Mouse (Mus musculus): ENCODE data around the gene Islr.

Gene Islr

DNA sequence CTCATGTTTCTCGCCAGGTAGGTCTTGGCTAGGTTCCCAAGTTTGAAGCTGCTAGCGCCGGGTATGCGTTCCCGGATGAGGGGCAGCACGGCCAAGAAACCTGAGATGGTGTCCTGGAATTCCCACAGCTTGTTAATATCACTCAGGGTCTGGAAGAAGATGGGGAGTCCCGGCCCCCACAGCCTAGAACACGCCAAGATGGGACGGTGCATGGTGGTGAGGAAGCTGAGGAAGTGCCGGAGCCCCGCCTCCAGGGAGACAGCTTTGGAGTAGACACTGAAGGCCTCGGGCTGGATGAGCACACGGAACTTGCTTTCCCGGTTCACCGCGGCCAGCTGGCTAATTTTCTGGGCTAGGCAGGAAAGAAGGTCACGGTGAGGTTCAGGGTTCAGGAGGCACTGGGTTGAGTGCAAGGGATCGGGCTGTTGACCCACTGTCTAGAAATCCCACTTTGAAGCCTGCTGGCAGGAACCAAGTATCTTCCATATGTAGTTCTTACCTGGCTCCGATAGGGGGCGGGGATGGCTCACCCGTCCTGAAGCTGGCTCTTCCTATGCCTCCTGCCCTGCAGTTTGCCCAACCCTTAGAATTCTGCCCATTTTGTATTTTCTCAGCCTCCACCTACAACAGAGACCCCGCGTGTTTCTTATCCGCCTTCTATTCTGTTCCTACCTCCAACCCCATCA, 16.3 kb upstream of the Islr start:
- peak in 1 of 2 experiments; percentile 30 for DNase-seq (ENCODE audit: low read depth in 2 of 2, low spot score in 2 of 2)

DNA sequence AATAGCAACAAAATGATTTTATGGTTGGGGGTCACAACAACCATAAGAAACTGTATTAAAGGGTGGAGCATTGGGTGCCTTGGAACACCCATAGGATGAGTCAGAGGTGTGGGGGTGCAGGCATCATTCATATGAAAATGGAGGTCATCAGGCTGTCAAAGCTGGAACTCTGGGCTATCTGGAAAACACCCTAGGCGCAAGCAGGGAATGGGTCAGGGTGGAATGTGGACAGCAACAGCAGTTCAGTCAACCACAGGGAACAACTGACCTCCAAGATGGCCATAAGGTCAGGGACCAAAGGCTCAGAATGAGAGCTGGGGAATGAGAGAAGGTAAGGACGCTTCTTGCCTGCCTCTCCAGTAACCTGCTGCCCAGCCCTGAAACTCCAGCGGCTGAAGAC, 14.4 kb upstream of the Islr start:
- DNase-seq (ENCODE audit: low read depth in 2 of 2, low spot score in 2 of 2) = no peak

DNA sequence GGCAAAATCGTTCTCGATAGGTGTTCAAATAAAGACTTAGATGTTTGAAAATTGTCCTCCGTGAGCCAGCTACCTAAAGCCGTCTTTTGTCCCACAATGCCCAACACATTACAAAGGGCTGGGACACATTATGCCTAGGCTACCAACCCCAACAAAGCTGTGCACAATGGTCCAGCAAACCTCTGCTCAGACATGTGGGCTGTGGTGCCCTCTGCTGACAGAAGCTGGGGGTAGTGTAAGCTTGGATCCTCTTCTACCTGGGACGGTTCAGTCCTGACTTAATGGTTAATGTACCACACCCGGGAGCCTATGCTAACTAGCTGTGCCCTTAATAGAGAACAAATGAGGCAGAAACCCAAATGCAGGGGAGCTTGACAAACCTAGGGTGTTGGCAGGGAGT, 12.3 kb upstream of the Islr start:
- no peak for DNase-seq (ENCODE audit: low read depth in 2 of 2, low spot score in 2 of 2)

DNA sequence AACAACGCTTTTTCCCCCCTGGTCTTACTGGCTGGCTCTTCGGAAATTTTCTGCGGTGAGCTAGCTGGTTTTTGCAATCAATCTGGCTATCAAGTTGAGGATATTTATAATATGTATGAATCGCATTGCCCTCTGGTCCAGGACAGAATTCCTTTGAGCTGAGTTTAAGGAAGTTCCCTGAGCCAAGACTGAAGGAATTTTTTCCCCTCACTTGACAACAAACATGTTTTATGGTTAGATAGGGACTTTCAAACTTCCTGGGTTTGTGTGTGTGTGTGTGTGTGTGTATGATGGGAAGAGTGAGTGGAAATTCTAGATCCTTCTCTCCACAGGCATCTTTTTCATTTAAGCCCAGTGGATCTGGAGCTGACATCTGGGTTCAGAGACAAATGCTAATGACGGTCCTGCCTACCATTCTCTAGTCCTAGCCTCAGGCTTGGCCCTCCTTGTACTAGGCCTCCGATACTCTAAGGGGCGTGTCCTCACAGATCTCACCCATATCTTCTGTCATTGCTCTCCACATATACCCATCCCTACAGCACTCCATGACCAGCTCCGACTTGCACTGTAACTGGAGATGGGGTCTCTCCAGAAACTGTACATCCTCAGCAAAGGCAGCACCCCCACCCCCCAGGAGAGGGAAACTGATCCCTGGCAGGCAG, 10.5 kb upstream of the Islr start:
- no peak for DNase-seq (ENCODE audit: low read depth in 2 of 2, low spot score in 2 of 2)

DNA sequence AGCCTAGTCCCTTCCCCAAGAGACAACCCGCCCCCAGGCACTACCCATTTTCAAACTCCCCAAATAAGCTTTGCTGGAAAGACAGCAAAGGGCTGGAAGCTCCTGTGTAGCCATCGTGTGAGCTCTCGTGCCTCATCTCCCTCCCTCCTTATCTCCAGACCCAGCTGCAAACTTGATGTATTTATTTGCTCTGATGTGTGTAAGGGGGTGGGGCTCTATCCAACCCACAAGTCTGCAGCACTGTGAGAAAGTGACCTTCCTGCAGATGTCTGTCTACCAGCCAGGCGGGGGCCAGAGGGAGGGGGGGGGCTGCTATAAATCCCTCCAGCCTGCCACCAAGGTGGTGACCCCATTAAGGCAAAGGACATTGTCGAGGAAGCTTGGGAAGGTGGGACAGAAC, 9.8 kb upstream of the Islr start:
- DNase-seq (ENCODE audit: low read depth in 2 of 2, low spot score in 2 of 2) = no peak

DNA sequence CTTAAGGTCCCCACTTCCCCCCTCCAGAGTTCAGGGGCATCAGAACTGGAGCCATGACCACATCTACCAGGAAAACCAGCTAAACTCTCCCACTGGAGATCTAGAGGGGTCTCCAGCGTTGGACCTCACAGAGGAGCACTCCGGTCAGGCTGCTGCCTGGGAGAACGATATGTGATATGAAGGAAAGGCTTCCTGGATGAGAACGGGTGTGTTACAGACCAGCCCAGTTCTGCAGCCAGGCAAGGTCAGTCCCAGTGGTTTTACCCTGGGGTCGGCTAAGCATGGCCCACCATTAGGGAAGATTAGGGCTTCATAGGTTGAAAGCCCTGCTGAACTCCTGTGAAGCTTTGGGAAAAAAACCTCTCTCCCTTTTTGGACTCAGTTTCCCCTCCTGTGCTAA, 9.3 kb upstream of the Islr start:
- no peak for DNase-seq (ENCODE audit: low read depth in 2 of 2, low spot score in 2 of 2)

DNA sequence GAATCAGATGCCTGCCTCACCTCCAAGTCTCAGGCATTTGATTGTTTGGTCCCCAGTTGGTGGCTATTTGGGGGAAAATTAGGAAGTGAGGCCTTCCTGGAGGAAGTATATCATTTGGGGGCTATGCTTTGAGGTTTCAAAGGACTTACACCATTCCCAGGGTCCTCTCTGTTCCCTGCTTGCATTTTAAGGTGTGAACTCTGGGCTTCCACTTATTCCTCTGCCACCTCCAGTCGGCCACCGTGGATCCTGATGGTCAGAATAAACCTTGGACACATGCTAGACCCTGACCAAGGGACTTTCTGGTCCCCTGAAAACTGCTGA, 6.2 kb upstream of the Islr start:
- no peak for DNase-seq (ENCODE audit: low read depth in 2 of 2, low spot score in 2 of 2)

DNA sequence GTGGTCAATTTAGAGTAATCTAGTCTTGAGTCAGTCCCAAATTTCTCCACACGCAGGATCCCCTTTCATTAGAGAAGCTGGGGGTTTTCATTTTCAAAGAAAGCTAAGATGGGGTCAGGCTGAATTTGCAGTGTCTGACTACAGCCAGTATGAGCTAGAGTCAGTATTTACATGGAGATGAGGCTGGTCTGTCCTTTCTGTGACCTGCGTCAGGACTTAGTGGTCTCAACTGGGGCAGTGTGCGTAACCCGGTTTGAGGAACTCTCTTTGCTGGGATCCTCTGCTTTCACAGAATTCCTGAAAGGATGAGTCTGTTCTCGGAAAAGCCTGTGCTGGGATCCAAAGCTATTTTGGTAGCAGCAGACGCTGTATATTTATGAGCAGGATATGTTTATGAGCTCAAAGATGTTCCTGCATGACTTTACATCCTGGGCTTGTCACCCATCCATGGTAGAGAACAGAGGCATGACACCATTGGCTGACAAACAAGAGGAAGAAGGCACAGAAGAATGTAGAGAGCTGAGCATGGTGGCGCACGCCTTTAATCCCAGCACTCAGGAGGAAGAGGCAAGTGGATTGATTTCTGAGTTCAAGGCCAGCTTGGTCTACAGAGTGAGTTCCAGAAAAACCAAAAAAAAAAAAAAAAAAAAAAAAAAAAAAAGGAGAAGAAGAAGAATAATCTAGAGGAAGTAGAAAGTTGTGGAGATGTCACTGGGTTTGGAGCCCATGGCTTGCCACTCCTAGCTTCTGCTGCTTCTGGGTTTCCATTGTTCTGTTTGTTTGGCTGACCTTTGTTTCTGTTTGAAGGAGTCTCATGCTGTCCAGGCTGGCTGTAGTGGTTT, 5.6 kb upstream of the Islr start:
- no peak for DNase-seq (ENCODE audit: low read depth in 2 of 2, low spot score in 2 of 2)

DNA sequence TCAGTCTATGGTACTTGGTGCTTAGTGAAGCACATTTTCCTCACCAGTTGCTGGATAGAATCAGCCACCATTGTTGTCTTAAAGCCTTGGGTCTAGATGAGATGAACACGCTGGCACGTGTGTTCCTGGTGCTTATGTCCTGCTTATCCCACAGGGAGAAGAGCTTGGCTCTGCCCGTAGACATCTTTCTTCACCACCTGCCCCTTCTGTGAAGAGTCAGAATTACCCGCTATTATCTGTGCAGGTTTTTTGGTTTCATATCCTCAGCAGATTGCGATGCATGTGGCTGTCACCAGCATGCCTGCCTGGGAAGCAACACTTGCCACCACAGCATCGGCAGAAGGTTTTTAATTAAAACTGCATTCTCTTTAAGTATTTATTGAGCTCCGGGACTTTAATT, 1.9 kb upstream of the Islr start:
- no peak for DNase-seq (ENCODE audit: low read depth in 2 of 2, low spot score in 2 of 2)

DNA sequence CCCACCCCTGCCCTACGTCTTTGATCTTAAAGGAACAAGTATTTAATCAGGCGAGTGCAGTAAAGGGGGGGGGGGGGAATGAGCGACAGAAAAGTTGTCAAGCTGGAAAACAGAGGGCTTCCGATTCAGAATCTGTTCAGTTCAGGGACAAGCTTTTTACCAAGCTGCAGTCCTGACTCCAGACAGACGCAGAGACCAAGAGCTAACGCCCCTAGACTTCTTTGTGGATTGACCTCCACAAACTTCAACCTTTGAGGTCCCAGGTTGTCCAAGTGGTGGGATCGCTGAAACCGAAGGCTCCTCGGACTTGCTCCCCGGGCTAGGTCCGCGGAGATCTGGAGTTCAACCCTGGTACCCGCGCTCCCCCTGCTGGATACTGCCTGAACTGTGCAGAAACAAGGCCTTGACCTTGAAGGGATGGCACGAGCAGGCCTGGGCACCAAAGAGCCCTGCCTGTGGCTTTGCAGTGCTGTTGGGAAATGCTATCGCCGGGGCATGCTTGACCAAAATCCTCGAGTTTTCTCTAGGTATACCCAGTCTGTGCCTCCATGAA, 418 bp upstream of the Islr start:
- peak; percentile 79 to 88 for DNase-seq (ENCODE audit: low read depth in 2 of 2, low spot score in 2 of 2)

DNA sequence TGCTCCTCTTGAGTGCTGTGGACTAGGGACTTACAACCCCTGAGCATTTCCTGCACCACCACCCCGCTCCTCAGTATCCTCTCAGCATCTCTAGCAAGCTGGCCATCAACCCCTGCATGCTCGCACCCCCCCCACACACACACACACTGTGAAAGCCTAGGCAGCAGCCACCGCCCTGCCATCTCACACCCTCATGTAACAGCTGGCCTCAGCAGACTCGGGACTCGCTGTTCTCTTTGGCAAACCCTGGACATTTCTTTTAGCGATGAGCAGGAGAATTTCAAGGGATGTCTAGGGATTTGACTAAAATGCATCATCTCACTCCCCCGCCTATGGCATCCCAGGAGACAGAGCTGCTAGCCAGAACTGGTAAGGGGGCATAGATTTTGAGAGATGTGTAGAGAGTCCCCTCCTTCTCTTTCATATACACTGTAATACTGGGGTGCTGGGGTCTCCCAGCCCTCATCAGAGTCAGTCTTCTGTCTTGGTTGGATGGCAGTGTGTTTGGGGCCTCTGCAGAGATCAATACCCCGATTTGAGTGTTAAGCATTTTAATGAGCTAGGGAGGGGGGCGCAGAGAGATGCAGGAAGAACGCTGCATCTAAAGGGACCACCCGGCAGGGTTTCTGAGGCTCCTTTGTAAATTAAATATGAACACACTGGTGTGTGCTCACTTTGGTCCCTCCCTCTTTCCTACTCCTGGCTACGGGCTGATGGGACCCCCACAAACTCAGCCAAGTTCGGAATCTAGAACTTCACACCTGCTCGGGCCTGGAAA, 1.2 kb downstream of the Islr start:
- no peak for DNase-seq (ENCODE audit: low read depth in 2 of 2, low spot score in 2 of 2)

DNA sequence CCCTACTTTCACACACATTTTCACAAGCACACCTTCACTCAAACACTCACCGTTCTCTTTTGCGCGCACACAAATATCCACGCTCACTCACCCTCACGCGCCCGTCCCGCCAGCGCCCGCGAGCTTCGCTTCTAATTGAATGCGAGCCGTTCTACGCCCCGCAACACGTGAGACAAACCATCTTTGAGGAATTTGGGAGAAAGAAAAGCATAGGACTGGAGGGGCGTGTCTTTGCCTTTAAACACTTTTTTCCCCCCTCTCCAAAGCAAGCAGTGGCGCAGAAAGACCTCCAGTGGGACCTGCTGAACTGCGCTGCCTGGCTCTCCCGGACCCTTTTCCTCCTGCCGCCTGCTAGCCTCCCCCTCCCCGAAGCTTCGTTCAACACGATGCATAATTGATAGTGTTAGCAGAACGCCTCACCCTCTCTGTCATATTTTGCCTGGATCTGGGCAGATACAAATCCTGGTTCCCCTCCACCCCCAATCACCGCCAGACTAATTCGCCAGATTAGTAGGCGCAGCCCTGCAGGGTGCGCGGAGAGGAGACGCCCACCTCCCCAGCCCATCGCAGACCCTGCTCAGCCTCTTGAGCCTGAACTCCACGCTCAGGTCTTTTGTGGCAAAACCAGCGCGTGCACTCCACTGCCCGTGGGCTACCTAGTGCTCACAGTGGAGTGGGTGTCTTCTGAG, 2.1 kb downstream of the Islr start:
- DNase-seq (ENCODE audit: low read depth in 2 of 2, low spot score in 2 of 2) = no peak

DNA sequence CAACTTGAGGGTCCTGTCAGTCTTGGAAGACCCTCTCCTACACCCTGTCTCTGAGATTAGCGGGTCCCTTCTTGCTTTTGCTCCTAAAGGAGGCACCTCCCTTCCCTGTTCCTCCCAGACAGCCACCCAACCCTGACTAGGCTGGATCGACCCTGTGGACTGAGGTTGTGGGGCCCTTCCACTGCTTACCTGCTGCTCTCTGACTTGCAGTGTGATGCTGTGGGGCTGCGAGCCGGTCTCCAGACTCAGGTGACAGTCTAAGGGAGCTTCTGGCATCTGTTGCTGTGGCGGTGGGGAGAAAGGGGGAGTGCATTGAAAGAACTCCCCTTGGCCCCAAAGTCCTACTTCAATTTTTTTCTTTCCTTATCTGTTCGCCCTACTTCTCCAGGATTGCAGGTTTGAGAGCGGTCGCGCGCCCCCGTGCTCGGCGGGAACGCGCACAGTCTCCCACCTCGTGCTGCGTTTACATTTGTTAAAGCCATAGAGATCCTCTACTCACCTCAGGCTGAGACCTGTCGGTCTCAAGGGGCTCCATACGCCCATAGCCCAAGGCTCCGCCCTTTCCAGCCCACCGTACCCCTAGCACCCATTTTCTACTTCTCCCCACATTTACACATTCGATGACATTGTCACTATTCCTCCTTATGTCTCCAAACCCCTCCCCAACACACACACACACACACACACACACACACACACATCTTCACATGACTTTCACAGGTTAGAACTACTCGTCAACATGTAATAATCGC, 2.8 kb downstream of the Islr start:
- DNase-seq (ENCODE audit: low read depth in 2 of 2, low spot score in 2 of 2) = no peak

DNA sequence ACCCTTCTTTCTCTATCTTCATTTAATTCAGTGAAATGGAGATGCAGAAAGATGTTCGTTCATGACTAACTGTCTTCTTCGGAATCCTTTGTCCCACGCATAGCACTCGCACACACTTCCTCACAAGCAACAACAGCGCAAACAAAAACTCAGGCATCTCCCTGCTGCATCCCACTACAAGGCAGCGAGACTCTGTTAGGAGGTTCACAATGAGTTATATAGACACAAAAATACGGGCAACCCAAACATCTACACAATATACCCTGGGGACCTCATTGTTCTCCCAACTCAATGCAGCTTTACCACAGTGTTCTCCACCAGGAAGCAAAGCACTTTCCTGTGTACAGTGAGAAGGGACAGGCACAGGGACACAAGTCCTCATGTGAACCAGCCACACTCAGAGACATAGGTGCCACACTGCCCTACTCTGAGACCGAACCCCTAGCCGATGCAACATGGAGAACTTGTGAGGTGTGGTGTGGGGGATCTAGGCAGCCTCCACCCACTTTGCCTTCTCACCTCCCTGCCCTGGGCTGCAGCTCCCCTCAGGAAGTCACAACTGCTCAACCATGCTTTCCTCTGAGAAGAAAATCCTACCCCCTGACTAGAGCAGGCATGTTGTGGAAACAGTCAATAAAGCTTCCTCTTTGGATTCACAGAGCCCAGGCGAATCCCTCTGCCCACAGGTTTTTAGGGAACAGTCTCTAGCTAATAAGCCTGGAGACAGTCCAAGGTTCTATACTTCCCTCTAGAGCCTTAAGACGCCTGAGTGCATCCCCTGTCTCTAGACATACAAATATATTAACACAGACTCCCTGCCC, 3.6 kb downstream of the Islr start:
- DNase-seq (ENCODE audit: low read depth in 2 of 2, low spot score in 2 of 2) = no peak

DNA sequence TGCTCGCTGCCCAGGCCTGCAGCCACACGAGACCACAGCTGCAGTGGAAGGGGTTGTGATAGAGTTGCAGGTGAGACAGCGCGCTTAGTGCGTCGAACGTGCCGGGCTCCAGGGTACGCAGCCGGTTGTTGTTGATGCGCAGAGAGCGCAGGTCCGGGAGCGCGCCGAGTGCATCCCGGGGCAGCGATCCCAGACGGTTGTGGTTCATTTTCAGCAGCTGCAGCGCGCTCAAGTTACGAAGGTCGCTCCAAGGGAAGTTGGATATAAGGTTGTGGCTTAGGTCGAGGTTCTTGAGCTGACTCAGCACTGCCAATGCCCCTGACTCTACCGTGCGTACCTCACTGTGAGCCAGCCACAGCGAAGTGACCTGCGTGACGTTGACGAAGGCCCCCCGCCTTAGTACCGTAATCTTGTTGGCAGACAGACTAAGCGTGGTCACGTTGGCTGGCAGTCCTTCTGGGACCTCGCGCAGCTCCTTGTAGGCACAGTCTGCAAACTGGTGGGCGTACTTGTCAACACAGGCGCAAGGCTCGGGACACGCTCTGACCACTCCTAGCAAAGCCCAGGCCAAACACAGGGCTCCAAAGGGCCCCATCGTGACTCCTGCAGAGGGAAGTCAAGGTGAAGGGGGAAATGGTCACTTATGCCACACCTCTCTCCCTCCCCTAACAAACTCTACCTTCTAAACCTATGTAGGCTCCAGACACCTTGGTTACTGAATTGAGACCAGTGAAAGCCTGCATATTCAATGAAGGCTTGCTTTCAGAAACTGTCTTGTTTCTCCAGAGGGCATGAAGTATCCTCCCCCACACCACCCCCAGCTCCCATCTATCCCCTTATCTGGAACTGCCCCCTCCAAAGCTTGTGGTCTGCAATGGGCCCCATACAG, 4.5 kb downstream of the Islr start:
- no peak for DNase-seq (ENCODE audit: low read depth in 2 of 2, low spot score in 2 of 2)

DNA sequence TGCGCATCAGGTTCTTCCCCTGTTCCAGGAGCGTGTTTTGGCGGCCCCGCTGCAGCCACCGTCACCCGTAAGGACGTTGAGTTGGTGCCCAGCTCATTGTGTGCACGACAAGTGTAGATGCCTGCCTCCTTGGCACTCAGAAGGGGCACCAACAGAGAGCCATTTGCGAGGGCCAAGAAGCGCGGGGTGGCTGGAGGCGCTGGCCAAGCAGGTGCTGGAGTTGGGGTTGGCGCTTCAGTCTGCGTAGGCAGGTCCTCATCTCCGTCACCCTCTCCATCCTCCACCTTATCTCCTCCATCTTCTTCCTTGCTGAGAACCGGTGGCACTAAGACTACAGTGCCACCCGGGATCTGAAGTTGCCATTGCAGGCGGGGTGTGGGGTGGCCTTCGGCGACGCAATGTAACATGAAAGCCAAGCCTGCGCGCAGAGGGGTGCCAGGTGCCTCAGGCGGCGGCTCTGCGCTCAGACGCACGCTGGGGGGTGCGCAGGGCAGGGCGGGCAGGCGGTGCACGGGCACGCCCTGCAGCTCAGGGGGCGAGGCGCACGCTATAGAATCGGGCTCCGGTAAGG, 5.2 kb downstream of the Islr start:
- no peak for DNase-seq (ENCODE audit: low read depth in 2 of 2, low spot score in 2 of 2)

DNA sequence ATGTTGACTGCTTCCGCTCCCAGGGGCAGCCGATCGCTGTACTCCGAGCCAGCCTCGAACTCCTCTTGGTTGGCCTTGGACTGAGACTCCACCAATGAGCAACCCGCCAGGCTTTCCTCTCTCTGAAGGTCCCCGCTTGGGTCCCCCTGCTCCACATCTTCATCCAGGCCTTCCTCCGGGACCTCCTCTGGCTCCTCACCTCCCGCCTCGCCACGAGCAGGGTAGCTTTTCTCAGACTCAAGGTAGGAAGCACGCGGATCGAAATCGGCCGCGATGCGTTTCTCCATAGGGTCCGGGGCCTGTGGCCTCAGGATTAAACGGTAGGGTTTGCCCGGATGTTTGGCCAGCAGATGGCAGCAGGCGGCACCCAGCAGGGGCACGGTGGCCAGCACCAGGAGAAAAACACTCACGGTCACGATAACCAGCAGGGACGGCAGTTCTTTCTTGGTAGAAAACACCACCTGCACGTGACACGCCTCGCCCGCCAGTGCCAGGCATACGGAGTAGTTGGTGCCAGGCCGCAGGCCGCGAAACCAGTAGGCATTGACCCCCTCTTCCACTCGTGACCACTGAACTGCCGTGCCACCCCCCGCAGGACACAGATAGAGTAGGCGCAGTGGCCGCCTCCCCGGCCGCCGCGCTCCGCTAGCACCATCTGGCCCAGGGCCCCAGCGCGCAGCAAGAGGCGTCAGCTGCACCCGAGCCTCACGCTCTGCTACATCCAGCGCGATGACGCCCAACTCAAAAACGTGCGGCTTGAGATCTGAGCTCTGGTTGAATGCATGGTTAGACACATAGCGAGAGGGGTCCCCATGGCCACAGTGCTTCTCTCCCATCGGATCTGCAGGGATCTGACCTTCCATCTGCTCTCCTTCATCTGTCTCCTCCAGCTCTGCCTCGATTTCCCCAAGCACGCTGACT, 6.1 kb downstream of the Islr start:
- no peak for DNase-seq (ENCODE audit: low read depth in 2 of 2, low spot score in 2 of 2)

Measured in CD8-positive naive resting alpha-beta T cell, adult 2 months (primary cell).